Mouse (Mus musculus) thymus, adult 2 months (tissue): ENCODE measurements around the gene Klk1b11. TPM values are rescaled to one million over a fixed set of nuclear protein-coding genes. Genes with fewer than 3 reads are reported as not detected.
"Not testable (repeated sequence)": the region's sequence is repeated elsewhere in the genome, so short reads cannot be mapped to it uniquely, and the experiment has no call there.

Experiments used
- DNase-seq: peaks from one replicate; pipeline ENCODE4 v3.0.0; 2021
- H3K27ac ChIP-seq: fragments of 200-500 bp; 2 replicates; pipeline ENCODE4 v1.5.1; 2012; ENCODE audit warnings: low read length, control low read depth; ENCODE audit not compliant: control insufficient read depth, insufficient read depth
- H3K27me3 ChIP-seq: fragments of 200-500 bp; 2 replicates; pipeline ENCODE4 v1.6.1; 2012; ENCODE audit warnings: mild to moderate bottlenecking, low read length, moderate library complexity, mixed read lengths; ENCODE audit not compliant: control insufficient read depth, insufficient read depth
- H3K36me3 ChIP-seq: fragments of 200-500 bp; 2 replicates; pipeline ENCODE4 v1.6.1; 2012; ENCODE audit warnings: mild to moderate bottlenecking, low read length, moderate library complexity; ENCODE audit not compliant: control insufficient read depth, insufficient read depth
- H3K4me1 ChIP-seq: fragments of 200-500 bp; replicated peaks from 2 replicates; pipeline ENCODE4 v1.6.1; 2012; ENCODE audit warnings: low read length; ENCODE audit not compliant: control insufficient read depth, insufficient read depth
- H3K4me3 ChIP-seq: fragments of 200-500 bp; 2 replicates; pipeline ENCODE4 v1.5.1; 2012; ENCODE audit warnings: mild to moderate bottlenecking, low read length, control low read depth, moderate library complexity; ENCODE audit not compliant: control insufficient read depth, insufficient read depth
- CTCF ChIP-seq: fragments of 200-500 bp; IDR thresholded peaks from 2 replicates; pipeline ENCODE4 v1.5.1; 2012; ENCODE audit warnings: mild to moderate bottlenecking, control low read depth, low read length, moderate library complexity, borderline replicate concordance; ENCODE audit not compliant: control insufficient read depth, poor library complexity, insufficient read depth; ENCODE audit errors: extremely low read depth
- POLR2A ChIP-seq: fragments of 200-500 bp; IDR thresholded peaks from 2 replicates; pipeline ENCODE4 v1.6.1; 2012; ENCODE audit warnings: mild to moderate bottlenecking, low read length, control low read depth, moderate library complexity; ENCODE audit not compliant: control insufficient read depth, poor library complexity, insufficient read depth; ENCODE audit errors: extremely low read depth
- WGBS: fragments of 180-500 bp; shearing (Covaris S2); methylation state at CpG from one replicate; pipeline ENCODE4 v1.1.7; 2018; 5-methylcytosine and 5-hydroxymethylcytosine counted together
- polyA plus RNA-seq: library from polyadenylated mRNA; depleted of rRNA; stranded (reverse); fragments of >200 nt; gene quantifications from 2 replicates; pipeline ENCODE4 v1.2.3, GENCODE M21; 2012; rRNA removed

The Klk1b11 gene
- polyA plus RNA-seq, 1 experiment, result 3.7 TPM

DNA sequence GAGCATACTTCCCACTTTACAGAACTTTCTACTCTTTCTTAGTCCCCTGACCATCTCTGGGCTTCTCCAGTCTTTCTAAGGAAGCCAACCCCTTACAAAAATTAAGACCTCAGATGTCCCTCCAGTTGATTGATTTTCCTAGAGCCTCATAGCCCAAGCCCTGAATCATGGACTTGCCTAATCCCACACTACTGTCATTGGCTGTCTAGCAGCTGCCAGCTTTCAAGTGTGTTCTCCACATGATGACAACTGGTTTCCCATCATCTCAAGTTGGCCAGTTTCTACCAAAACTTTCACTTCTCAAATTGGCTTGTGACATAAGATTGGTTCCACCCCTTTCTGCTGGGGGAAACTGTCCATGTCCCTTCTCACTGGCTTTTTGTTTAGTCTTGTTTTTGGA is 9.2 kb downstream of the Klk1b11 start:
- no peak for DNase-seq
- Histone ChIP-seq H3K27ac (no peak overlapping the region), H3K4me3 (no peak overlapping the region), H3K4me1 (no peaks in the 10 kb centered on the region), H3K27me3 (no peaks in the 10 kb centered on the region), H3K36me3 (no peaks in the 10 kb centered on the region)
- TF ChIP-seq POLR2A (no peak), CTCF (no peak)

DNA sequence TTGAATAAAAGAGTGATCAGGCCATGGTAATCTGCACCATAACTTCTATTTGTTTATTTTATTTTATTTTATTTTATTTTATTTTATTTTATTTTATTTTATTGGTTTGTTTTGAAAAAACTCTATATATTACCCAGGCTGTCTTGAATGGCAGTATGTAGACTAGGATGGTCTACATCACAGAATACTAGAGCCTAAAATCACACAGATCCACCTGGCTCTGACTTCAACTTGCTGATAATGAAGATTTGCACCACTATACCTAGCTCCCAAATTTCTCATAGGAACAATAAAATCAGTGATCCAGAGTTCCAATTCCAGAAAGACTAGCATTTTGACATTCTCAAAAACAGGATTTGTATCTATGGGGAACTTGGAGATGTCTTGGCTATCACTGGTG is 16.2 kb downstream of the Klk1b11 start, which contains the start of gene Klk1b26:
TSS of gene Klk1b26 (plus strand) at position 301 of the 400 bp plus-strand sequence.
- not testable (repeated sequence) for DNase-seq, H3K4me1 ChIP-seq, H3K27me3 ChIP-seq, H3K27ac ChIP-seq, H3K4me3 ChIP-seq, H3K36me3 ChIP-seq

DNA sequence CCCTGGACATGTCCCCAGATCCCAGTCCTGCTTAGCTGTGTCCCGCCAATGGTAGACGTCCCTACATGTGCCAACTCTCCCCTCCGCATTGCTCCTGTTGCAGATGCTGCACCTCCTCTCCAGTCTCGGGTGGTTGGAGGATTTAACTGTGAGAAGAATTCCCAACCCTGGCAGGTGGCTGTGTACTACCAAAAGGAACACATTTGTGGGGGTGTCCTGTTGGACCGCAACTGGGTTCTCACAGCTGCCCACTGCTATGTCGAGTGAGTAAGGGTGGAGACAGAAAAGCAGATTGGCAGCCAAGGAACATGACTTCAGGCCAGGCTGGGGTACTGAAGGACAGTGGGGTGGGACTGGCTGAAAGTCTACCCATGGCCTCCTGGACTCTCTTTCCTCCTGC is 19.0 kb downstream of the Klk1b11 start:
- 90% methylated on average over 6 of the region's 6 CpGs for WGBS
- H3K4me3 ChIP-seq, DNase-seq, H3K4me1 ChIP-seq, H3K36me3 ChIP-seq, H3K27me3 ChIP-seq, H3K27ac ChIP-seq: not testable (repeated sequence)

DNA sequence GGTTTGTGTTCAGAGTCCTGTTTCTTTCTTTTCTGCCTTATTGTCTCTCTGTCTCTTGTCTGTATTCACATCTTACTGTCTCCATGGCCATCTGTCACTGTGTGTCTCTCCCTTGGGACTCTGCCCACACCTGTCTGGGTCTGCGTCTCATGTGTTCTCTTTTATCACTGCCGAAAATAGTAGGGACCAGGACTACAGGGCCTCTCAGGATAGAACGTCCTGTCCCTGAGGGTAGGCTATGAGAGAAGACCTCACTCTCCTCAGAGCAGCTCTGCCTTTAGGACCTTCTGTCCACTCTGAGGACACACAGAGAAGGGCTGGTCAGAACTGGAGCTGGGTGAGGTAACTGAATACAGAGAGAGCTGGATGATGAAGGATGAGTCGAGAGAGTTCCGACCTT is 19.4 kb downstream of the Klk1b11 start:
- WGBS, result 94% methylated on average over 5 of the region's 5 CpGs
- Histone ChIP-seq H3K4me1 (no peaks in the 10 kb centered on the region), H3K4me3 (no peak overlapping the region), H3K36me3 (no peaks in the 10 kb centered on the region), H3K27me3 (no peaks in the 10 kb centered on the region), H3K27ac (no peak overlapping the region)
- no peak for DNase-seq
- TF ChIP-seq CTCF (no peak), POLR2A (no peak)

Other genes with a start within 250 kb of the Klk1b11 start
- gene Klk12, start 227.0 kb upstream of the Klk1b11 start, polyA plus RNA-seq, result 0.33 and 0.85 TPM in 2 replicates
- 0.32 and 0.81 TPM in 2 replicates for gene Klk11, start 221.3 kb upstream of the Klk1b11 start, polyA plus RNA-seq
- gene Klk10, start 214.8 kb upstream of the Klk1b11 start, polyA plus RNA-seq, result 1.7 and 3.3 TPM in 2 replicates
- gene Klk9, start 204.0 kb upstream of the Klk1b11 start, polyA plus RNA-seq, result 0.17 and 0.51 TPM in 2 replicates
- gene Klk8, start 198.3 kb upstream of the Klk1b11 start, polyA plus RNA-seq, result 24.8 and 28.9 TPM in 2 replicates
- 0.96 and 2.1 TPM in 2 replicates for gene Klk7, start 184.6 kb upstream of the Klk1b11 start, polyA plus RNA-seq
- gene Klk6, start 171.4 kb upstream of the Klk1b11 start, polyA plus RNA-seq, result 1.2 and 3.5 TPM in 2 replicates
- gene Klk5, start 153.9 kb upstream of the Klk1b11 start, polyA plus RNA-seq, result 0.87 and 1.8 TPM in 2 replicates
- 1.9 and 2.0 TPM in 2 replicates for gene Klk4, start 114.7 kb upstream of the Klk1b11 start, polyA plus RNA-seq
- gene Klk15, start 62.1 kb upstream of the Klk1b11 start, polyA plus RNA-seq, result 0.65 and 0.70 TPM in 2 replicates
- gene Klk1b8, start 45.2 kb upstream of the Klk1b11 start, polyA plus RNA-seq, result 0.84 and 1.1 TPM in 2 replicates
- gene Klk1b1, start 29.1 kb upstream of the Klk1b11 start, polyA plus RNA-seq, result 0.57 TPM in 2 replicates
- gene Klk1b9, start 19.8 kb upstream of the Klk1b11 start, polyA plus RNA-seq, result 1.8 and 2.3 TPM in 2 replicates
- 1.8 and 5.7 TPM in 2 replicates for gene Klk1b26, start 16.3 kb downstream of the Klk1b11 start, polyA plus RNA-seq
- gene Klk1b27, start 56.4 kb downstream of the Klk1b11 start, polyA plus RNA-seq, result 5.2 and 5.3 TPM in 2 replicates
- 0.32 TPM in 1 of 2 replicates, not detected in the other for gene Klk1b21, start 106.5 kb downstream of the Klk1b11 start, polyA plus RNA-seq
- 0.27 and 0.70 TPM in 2 replicates for gene Klk1b22, start 116.8 kb downstream of the Klk1b11 start, polyA plus RNA-seq
- 0.46 and 0.86 TPM in 2 replicates for gene Klk1b16, start 140.9 kb downstream of the Klk1b11 start, polyA plus RNA-seq
- 0.15 and 0.27 TPM in 2 replicates for gene Klk1b24, start 192.4 kb downstream of the Klk1b11 start, polyA plus RNA-seq
- gene Klk1b3, start 202.3 kb downstream of the Klk1b11 start, polyA plus RNA-seq, result 0.75 and 0.97 TPM in 2 replicates
- gene Klk1b4, start 211.6 kb downstream of the Klk1b11 start, polyA plus RNA-seq, result 0.71 and 1.7 TPM in 2 replicates
- 0.18 and 0.44 TPM in 2 replicates for gene Klk1b5, start 220.1 kb downstream of the Klk1b11 start, polyA plus RNA-seq
- gene Klk1, start 229.5 kb downstream of the Klk1b11 start, polyA plus RNA-seq, result 21.7 and 27.1 TPM in 2 replicates
- gene Gm36864, start 240.3 kb downstream of the Klk1b11 start, polyA plus RNA-seq, result not detected in 2 replicates